Mouse (Mus musculus) G1E (cell line): ENCODE results near the gene Ntmt1.

Experiments used
- CTCF ChIP-seq: IDR thresholded peaks from 2 replicates; pipeline ENCODE4 v1.5.1; 2012; ENCODE audit warnings: low read depth, low read length, inconsistent platforms, mixed read lengths
- GATA1 ChIP-seq: IDR thresholded peaks from 2 replicates; pipeline ENCODE4 v1.6.1; 2012; ENCODE audit warnings: borderline replicate concordance, low read length, inconsistent platforms, mixed read lengths

DNA sequence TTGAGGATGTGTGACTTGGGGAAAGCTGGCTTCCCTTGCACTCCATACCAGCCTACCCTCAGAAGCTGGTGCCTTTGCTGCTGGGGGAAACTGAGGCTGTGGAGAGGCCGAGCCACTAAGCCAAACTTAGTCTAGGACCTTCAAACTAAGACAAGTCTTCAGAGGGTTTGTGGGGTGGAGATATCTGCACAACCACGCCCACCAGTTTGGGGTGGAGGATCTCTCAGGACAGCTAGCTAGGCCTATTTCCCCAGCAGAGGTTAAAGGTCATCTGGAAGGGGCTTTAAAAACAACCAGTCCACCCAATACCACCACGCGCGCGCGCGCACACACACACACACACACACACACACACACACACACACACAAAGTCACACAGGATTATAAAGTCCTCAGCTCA, 38.6 kb downstream of the Ntmt1 start:
- TF ChIP-seq GATA1: no peak
- TF ChIP-seq CTCF: no peak
